Mouse (Mus musculus) ovary, adult 10 weeks (tissue): Measurements from ENCODE around the gene Olfr1436. TPM values are rescaled to one million over a fixed set of nuclear protein-coding genes. Genes with fewer than 3 reads are reported as not detected.

ENCODE experiments used
- polyA plus RNA-seq: library from polyadenylated mRNA; stranded (reverse); fragments of 350-450 nt; fragmentation: Illumina TruSeq; extraction: RNeasy Lipid Tissue Mini Kit (QIAGEN cat#74804); gene quantifications from one replicate; pipeline ENCODE4 v1.2.3, GENCODE M21; 2014

Gene Olfr1436
- polyA plus RNA-seq, result not detected

DNA sequence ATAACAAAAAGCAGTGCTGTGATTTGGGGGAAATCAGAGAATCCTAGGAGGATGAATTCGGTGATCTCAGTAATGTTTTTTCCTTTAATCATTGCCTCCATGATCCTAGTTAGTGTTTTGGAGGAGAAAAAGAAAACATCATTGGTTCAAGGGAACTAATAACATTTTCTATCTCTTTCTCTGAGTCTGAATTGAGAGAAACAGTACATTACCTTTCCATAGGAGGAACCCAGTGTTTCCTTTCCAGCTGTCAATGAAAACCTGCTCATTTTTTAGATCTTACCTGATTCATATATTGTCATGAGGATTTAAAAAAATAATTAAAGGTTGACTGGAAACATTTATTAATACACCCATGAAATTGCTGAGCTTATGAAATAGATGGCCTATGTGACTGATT is at the start of gene Olfr1436:
Gene Olfr1436 (minus strand): TSS at position 101 of the 400 bp plus-strand sequence.

DNA sequence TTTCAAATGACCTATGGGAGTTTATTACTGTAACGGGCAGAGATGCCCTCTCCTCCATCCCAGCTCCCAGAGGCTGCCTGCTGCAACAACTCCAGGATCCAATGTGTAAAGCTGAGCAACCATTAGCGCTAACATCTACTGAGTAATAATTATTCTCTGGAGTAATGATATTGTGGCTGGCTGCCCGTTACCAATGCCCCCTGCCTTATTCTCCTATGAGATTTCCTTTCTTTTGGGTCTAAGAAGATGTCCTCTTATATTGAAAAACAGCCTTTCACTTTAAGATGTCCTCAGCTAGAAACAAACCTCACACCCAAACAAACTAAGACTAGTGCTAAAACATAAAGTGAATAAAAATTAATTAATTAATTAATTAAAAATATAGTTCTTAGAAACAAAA is 36.9 kb upstream of the Olfr1436 start, which contains the start of gene Olfr1438-ps1:
Gene Olfr1438-ps1 (minus strand): TSS at position 101 of the 400 bp plus-strand sequence.

GRCm38 (mm10) chr19:12325001-12325400 is 26.1 kb upstream of the Olfr1436 start, which contains the start of gene Olfr1437:
Gene Olfr1437 (minus strand): TSS chr19:12325101.

DNA sequence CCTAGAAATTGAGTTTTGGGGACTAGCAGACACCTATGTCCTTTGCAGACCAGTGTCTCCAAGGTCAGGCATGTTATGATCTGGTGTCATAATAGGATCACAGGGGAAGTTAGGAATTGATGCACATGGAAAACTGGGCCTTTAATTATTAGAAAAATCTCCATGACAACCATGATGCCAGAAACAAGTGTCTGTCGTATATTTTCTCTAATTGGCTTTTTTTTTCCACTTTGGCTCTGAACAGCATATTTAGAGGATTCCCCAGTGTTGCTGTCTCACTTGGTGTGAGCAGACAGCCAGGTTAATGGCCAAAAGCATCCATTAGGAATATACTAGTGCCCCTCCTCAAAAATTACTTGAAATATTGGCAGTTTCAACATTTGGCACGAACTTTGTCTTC is 19.4 kb downstream of the Olfr1436 start, which contains the start of gene Olfr1434:
Gene Olfr1434 (plus strand): TSS at position 301 of the 400 bp plus-strand sequence.

GRCm38 (mm10) chr19:12260732-12261131 is 38.2 kb downstream of the Olfr1436 start, which contains the start of gene Olfr235:
Gene Olfr235 (plus strand): TSS chr19:12261032.

Other genes with a start within 250 kb of the Olfr1436 start
- gene Olfr1424, start 236.4 kb downstream of the Olfr1436 start, polyA plus RNA-seq, result not detected
- gene Olfr1425, start 221.4 kb downstream of the Olfr1436 start, polyA plus RNA-seq, result not detected
- not detected for gene Olfr1426, start 207.1 kb downstream of the Olfr1436 start, polyA plus RNA-seq
- not detected for gene Olfr1427, start 195.8 kb downstream of the Olfr1436 start, polyA plus RNA-seq
- not detected for gene Olfr1428, start 183.2 kb downstream of the Olfr1436 start, polyA plus RNA-seq
- not detected for gene Olfr76, start 175.9 kb downstream of the Olfr1436 start, polyA plus RNA-seq
- not detected for gene Olfr1555-ps1, start 129.0 kb downstream of the Olfr1436 start, polyA plus RNA-seq
- gene Olfr1431, start 98.5 kb downstream of the Olfr1436 start, polyA plus RNA-seq, result not detected
- not detected for gene Olfr1432, start 66.5 kb downstream of the Olfr1436 start, polyA plus RNA-seq
- gene Olfr262, start 57.5 kb downstream of the Olfr1436 start, polyA plus RNA-seq, result not detected
- gene Olfr235, start 38.1 kb downstream of the Olfr1436 start, polyA plus RNA-seq, result not detected
- not detected for gene Olfr1434, start 19.3 kb downstream of the Olfr1436 start, polyA plus RNA-seq
- not detected for gene Olfr1437, start 26.0 kb upstream of the Olfr1436 start, polyA plus RNA-seq
- not detected for gene Olfr1438-ps1, start 36.8 kb upstream of the Olfr1436 start, polyA plus RNA-seq
- gene Olfr1440, start 88.1 kb upstream of the Olfr1436 start, polyA plus RNA-seq, result not detected
- gene Olfr1441, start 118.3 kb upstream of the Olfr1436 start, polyA plus RNA-seq, result not detected
- not detected for gene Pfpl, start 128.8 kb upstream of the Olfr1436 start, polyA plus RNA-seq
- gene Mpeg1, start 161.6 kb upstream of the Olfr1436 start, polyA plus RNA-seq, result 117 TPM
- 65.7 TPM for gene Dtx4, start 202.3 kb upstream of the Olfr1436 start, polyA plus RNA-seq
- 36.6 TPM for gene Fam111a, start 246.6 kb upstream of the Olfr1436 start, polyA plus RNA-seq